Mouse (Mus musculus) thymus, postnatal 10 days (tissue): ENCODE results near the gene Cfap77.

Experiments used
- DNase-seq, 2 experiments: peaks; one replicate each; pipeline ENCODE4 v3.0.0; 2021; ENCODE audit warnings: low spot score in 2 of 2

Gene Cfap77

DNA sequence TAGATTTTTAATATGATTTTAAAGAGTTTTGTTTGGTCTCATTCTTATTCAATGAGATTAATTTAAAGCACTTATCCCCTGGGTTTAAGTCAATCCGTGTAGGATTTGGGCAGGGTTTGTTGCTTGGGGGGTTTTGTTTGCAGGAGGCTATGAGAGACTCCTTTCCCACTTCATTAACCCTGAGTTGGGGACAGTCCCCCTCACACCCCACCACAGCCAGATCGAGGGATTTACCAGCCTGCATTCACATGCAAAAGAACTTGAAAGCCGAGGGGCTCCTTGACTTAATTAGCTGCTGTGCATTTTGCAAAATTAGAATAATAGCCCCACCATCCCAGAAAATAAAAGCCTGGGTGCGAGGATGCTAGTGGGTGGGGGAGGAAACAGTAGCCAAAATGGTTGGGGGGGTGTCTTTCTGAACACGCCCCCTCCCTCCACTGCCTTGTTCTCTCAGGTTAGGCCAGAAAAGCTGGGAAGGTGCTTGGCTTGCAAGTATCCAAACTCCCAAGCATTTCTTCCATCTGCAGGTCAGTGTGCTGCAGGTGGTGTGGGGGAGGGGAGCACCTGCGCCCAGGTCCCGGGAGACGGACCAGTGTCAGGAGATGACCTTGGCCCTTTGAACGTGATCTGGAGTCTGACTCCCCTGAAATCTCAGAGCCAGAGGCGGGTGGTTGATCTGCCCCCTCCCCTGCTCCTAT lies 147.0 kb downstream of the Cfap77 start:
- DNase-seq = no peak

DNA sequence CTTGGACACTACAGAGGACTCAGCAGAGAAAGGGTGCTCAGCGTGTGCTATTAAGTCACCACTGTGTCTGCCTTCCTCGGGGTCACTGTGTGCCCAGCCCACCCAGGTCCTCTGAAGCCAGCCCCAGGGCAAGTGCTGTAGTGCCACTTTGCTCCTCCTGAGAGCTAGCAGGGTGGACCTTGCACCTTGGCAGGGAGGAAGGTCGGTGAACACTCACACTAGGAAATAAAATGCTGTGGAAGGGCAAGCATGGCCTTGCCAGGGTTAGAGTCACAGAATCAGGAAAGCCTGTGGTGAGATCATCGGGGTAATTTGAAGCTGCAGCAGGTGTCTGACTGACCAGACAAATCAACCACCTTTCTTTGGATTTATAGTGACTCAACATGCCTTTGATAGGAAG lies 149.3 kb downstream of the Cfap77 start:
- no peak for DNase-seq

DNA sequence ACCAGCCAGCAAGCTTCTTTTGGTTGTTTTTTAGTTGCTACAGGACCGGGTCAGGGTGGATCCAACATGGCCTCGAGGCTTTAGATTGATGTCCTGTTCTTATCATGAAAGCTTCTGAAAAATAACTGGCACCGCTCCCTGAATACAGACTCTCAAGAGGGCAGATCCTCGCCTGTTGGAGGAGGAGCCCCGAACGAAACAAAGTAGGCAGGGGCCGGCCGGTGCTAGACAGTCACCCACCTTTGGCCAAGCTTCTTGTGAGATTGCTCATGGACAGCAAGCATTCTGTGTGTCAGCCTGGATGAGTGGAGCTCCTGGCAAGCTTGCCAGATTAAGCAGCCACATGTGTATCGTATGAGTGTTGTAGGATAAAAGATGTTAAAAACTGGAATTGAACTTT lies 150.1 kb downstream of the Cfap77 start:
- no peak for DNase-seq

DNA sequence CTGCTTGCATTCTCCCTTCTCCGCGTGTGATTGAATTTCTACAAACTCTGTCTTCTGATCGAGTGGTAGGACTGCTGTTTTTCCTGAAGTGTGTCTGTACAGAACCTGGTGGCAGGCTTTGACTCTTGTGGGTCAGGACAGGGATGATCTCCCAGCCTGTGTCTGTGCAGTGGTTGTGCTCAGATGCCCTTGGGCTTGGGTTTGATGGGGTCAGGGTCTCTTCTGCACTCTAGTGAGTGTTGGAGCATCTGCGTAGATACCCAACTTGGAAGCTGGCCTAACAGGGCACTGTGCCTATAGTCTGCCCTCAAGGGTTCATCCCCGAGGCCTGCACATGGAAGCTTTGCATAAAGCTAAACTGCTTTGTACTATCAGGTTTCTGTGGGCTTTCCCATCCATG lies 151.0 kb downstream of the Cfap77 start:
- no peak for DNase-seq

DNA sequence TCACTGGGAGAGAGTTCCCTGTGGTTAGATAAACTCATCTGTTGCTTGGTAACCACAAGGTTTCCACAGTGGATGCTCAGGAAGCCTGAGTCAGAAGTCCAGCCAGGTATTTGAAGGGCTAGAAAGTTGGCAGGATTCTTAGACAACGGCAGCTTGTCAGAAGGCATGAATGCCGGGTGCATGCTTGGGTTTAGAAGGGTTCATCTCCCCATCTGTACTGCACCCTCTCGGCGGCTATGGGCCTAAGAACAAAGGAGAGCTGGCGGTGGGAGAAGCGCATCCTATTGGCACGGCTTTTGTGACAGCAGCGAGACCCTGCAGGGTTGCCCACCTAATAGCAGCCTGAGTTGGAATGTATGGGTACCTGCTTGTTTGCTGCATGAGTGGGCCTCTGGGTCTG lies 152.6 kb downstream of the Cfap77 start:
- DNase-seq = no peak

DNA sequence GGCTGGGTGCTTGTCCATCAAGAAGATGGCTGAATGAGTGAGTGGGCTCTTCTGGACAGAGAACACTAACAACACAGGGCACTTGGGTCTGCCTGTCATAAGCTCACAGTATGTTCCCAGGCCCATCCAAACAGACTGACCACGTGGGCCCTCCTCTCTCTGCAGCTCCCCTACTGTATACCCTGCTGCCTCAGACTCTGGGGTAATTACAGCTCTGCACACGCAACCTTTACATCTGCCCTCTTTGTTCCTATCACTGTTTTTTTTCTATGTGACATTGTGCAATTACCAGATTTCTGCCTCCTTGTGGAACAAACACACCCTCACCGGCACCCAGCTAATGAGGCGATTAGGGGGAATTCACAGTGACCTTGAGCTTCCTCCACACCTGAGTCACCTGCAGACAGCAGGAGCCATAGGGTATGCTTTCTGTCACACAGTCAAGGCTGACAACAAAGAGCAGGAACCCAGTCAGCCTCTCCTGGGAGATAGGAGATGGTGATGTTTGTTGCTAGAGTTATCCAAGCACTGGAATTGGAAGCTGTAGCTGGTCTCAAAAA lies 157.4 kb downstream of the Cfap77 start:
- no peak for DNase-seq

DNA sequence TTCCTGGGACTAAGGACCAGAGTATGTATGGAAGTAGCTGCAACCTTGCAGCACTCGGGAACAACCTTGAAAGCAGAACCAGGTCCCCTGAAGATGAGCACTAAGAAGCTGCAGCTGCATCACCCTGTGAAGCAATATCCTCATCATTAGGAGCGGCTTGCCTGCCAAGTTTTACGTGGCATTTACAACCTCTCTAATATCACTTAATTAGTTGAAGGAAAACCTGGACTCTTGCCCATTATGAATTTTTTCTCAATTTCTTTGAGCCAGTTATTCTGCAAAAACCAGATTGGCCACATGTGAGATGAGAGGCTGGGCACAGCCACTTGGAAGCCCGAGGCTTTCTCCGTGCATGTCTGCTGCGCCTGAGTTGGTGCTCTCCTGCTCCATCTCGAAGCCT lies 159.0 kb downstream of the Cfap77 start:
- no peak for DNase-seq

DNA sequence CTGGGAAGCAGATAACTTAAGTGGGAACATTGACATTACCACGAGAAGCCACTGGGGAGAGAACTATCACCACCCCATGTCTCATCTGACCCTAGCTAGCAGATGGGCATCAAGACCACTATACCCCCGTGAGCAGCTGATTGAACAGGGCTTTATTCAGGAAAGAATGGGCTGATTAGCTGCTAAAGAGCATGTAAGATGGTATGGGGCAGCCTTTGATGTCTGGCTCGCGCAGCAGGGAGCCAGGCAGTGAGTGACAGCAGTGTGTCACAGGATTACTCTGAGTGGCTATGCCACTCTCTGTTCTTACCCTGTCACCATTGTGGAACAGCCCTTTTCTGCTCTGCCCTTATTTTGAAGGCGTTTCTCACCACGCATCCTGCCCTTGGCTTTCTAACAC lies 161.3 kb downstream of the Cfap77 start:
- no peak for DNase-seq

DNA sequence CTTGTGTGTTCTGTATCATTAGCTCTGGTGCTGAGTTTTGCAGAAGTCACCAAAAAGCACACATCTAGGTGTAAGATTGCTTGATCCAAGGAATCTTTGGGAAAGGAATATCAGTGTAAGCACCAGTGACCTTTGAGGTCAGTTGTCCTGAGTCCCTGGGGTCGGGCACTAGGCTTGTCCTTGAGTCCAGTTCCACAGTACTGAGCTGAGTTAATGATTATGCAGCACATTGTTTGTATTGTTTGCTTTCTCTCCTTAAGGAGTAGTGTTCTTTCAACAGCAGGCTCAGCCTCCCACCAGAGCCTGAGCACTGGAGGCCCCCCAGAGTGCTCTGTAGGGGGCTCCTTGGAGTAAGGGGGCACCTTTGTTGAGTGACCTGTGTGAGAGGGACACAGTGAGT lies 162.1 kb downstream of the Cfap77 start:
- DNase-seq = no peak

DNA sequence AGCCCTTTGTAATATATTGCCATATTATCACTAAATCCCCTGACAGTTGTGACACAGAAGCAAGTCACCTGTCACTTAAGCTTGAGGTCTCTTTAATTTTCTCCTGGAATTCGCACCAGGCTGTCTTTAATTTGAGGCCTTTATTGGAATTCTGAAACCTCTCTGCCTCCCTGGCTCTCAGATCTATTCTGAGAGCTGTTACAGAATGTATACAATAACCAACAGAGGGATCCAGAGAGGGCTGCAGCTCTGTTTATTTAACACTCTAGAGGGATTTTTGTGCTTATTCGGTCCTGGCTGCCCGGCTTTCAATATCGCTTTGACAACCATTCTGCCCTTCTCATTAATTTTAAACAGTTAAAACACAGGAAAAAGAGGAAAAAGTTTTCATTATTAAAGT lies 170.0 kb downstream of the Cfap77 start:
- DNase-seq = no peak

DNA sequence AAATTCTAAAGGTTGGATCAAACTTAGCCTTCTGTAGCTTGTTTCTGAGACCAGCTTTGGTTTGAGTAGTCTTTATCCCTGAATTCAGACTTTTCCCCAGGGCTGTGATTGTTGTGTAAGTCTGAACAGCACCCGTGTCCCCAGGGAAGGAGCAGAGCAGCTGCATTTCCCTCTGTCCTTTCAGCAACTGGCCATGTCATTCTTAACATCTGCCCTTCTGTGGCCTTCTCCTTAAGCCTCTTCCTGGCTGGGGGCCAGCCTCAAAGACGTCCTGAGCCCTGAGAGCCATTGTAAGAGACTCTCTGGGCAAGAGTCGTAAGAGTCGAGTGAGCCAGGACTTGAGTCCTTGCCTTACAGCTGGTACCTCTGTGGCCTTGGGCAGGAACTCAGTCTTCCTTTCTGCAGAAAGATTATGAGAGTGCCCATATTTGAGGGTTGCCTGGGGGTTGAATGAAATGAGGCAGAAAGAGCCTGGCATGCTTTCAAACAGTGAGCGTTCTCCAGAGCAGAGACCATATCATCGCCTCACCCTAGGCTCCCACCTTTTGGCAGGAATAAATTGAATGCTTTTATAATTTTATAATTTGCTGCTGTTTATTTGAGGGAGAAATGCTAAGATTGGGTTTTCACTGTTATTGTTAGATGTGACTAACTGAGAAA lies 171.9 kb downstream of the Cfap77 start:
- no peak for DNase-seq

DNA sequence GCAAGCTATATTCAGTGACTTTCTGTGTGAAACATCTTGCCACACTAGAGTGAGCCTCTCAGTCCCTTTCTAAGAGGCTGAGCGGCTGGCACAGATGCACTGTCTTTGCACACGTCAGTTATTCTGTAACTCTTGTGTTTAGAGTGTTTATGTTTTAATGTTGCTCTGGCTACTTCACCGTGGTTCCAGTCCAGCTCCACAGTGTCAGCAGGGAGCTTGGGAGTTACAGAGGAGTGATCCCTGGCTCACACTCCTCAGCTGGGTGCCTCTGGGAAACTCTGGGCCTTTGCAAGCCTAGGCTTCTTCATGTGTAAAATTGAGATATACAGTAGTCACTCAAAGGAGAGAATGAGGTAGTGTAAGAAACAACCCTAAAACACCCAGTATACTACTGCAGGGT lies 172.8 kb downstream of the Cfap77 start:
- no peak for DNase-seq

DNA sequence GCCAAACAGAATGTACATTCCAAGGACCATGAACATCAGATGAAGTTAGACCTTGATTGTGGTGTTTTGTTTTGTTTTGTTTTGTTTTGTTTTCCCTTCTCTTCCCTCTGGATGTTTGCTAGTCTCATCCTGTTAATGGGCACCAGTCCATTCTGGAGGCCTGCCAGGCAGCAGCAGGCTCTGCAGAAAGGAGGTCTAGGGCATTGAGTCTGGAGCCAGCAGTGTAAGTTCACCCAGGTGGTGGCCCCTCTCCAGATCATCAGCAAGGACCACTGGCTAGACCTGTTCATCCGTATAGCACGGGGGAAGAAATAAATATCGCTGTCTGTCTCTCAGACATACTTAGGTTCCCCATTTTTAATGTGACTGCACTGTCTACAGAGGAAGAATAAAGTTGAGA lies 173.6 kb downstream of the Cfap77 start:
- no peak for DNase-seq
